ENCODE assay signal across 31 mouse cellular contexts in the genomic region with DNA sequence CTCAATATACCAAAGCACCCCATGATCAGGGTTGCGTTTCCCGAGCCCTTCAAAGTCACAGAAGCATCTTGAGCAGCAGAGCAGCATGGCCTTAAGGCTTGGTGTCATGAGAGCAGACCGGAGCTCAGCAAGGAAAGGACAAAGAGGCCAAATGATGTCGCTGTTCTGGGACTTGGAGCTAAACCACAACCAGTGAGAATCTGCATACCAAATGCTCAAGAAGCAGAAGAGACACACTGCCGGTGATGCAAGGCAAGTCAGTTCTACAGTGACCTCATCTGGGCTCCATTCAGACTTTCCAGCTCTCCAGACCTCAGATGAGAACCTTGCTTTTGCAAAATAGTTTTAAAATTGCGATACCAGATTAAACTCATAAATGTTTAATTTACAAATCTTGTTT. TPM values are rescaled to one million over a fixed set of nuclear protein-coding genes. Genes with fewer than 3 reads are reported as not detected.
DNase-seq lines count a peak whose midpoint lies in the region; ATAC-seq lines count a peak whose summit lies in the region.
"Had no signal": no experiment of that assay in that cellular context is flagged by ENCODE, and none has a peak within 500 bp of the region (broad histone marks: within the 10 kb centered on the region; RNA-seq: fewer than 3 reads in every experiment).

No protein-coding gene starts in this region.

- ATAC-seq in midbrain, embryonic 11.5 days (ENCODE audit: low FRiP score) = no peak
- no peak for ATAC-seq in midbrain, embryonic 14.5 days (ENCODE audit: low FRiP score, low TSS enrichment)
- peak; percentile 92 for ATAC-seq in granulocyte monocyte progenitor cell, adult 5-6 weeks (replicated peaks; ENCODE audit: poor library complexity, severe bottlenecking)
- no peak for ATAC-seq in inflammation-experienced regulatory T-cells, adult 6 months
- ATAC-seq in hindbrain, embryonic 11.5 days (ENCODE audit: low FRiP score) = no peak
- ATAC-seq in megakaryocyte-erythroid progenitor cell, adult 5-6 weeks (replicated peaks; ENCODE audit: low FRiP score, low TSS enrichment, poor library complexity, severe bottlenecking) = no peak
- ATAC-seq: forebrain, embryonic 16.5 days; hindbrain, embryonic 16.5 days; intestine, embryonic 15.5 days had no signal

- H3K27me3 ChIP-seq in midbrain, embryonic 11.5 days (ENCODE audit: control insufficient read depth, insufficient read depth, low read length) = no peaks in the 10 kb centered on the region
- H3K27me3 ChIP-seq in midbrain, embryonic 14.5 days (ENCODE audit: control insufficient read depth, insufficient read depth, low read length) = no peaks in the 10 kb centered on the region
- no peaks in the 10 kb centered on the region for H3K27me3 ChIP-seq in hindbrain, embryonic 11.5 days (ENCODE audit: control insufficient read depth, insufficient read depth, low read length)
- H3K27me3 ChIP-seq: heart, embryonic 13.5 days; intestine, embryonic 15.5 days; limb, embryonic 12.5 days; liver, embryonic 15.5 days; midbrain, embryonic 12.5 days had no signal

- peak; percentile 54 for DNase-seq in midbrain, embryonic 11.5 days (ENCODE audit: low spot score, missing footprints)
- DNase-seq in midbrain, embryonic 14.5 days = no peak
- peak; percentile 66 for DNase-seq in NIH3T3 (ENCODE audit: low read depth)
- no peak for DNase-seq in layer of hippocampus, postnatal 25 days (ENCODE audit: extremely low spot score in 1 of 2, low spot score in 1 of 2)
- DNase-seq in hindbrain, embryonic 11.5 days (ENCODE audit: low spot score) = no peak
- DNase-seq: adrenal gland, postnatal 14 days; cerebellum, adult 11-12 months; cerebellum, postnatal 10 days; gastrocnemius, adult 2 months; gastrocnemius, postnatal 36 days; heart, adult 2 months; heart, postnatal 10 days; kidney, adult 8-10 months; kidney, postnatal 10 days; layer of hippocampus, adult 9-11 months; lung, embryonic 14.5 days; right cerebral cortex, adult 18-20 months; spleen, adult 18-20 months; thymus, postnatal 14 days had no signal

- 74% methylated on average over 6 of the region's 6 CpGs for WGBS in midbrain, embryonic 11.5 days
- WGBS in midbrain, embryonic 14.5 days = 75% methylated on average over 6 of the region's 6 CpGs
- WGBS in hindbrain, embryonic 11.5 days = 74% methylated on average over 6 of the region's 6 CpGs

- no peak overlapping the region for H3K4me3 ChIP-seq in midbrain, embryonic 11.5 days (ENCODE audit: low read depth, low read length)
- no peak overlapping the region for H3K4me3 ChIP-seq in midbrain, embryonic 14.5 days (replicated peaks; ENCODE audit: low read depth, low read length)
- no peak overlapping the region for H3K4me3 ChIP-seq in hindbrain, embryonic 11.5 days (ENCODE audit: low read depth, low read length)
- H3K4me3 ChIP-seq: erythroblast, embryonic 14.5 days; gastrocnemius, adult 2 months; heart, adult 2 months; heart, embryonic 13.5 days; intestine, embryonic 15.5 days; limb, embryonic 12.5 days; liver, embryonic 15.5 days; midbrain, embryonic 12.5 days had no signal

- no peaks in the 10 kb centered on the region for H3K4me1 ChIP-seq in midbrain, embryonic 11.5 days (ENCODE audit: control insufficient read depth, insufficient read depth, low read length)
- H3K4me1 ChIP-seq in midbrain, embryonic 14.5 days (ENCODE audit: control insufficient read depth, insufficient read depth, low read length) = no peaks in the 10 kb centered on the region
- H3K4me1 ChIP-seq in hindbrain, embryonic 11.5 days (replicated peaks; ENCODE audit: control insufficient read depth, insufficient read depth, low read length) = no peaks in the 10 kb centered on the region
- H3K4me1 ChIP-seq: liver, embryonic 15.5 days; midbrain, embryonic 12.5 days had no signal

- H3K9me3 ChIP-seq in midbrain, embryonic 11.5 days (ENCODE audit: control insufficient read depth, low read length) = no peaks in the 10 kb centered on the region
- H3K9me3 ChIP-seq in midbrain, embryonic 14.5 days (ENCODE audit: control insufficient read depth, low read length) = no peaks in the 10 kb centered on the region
- no peaks in the 10 kb centered on the region for H3K9me3 ChIP-seq in hindbrain, embryonic 11.5 days (ENCODE audit: control insufficient read depth, low read length)
- H3K9me3 ChIP-seq: heart, embryonic 13.5 days; intestine, embryonic 15.5 days; limb, embryonic 12.5 days; liver, embryonic 15.5 days; midbrain, embryonic 12.5 days had no signal

- no peak overlapping the region for H3K27ac ChIP-seq in midbrain, embryonic 11.5 days (ENCODE audit: low read depth, low read length)
- no peak overlapping the region for H3K27ac ChIP-seq in midbrain, embryonic 14.5 days (replicated peaks; ENCODE audit: low read depth, low read length)
- H3K27ac ChIP-seq in hindbrain, embryonic 11.5 days (ENCODE audit: low read depth, low read length) = no peak overlapping the region
- H3K27ac ChIP-seq: gastrocnemius, adult 2 months; heart, adult 2 months; heart, embryonic 13.5 days; intestine, embryonic 15.5 days; limb, embryonic 12.5 days; liver, embryonic 15.5 days; macrophage; midbrain, embryonic 12.5 days had no signal

- H3K4me2 ChIP-seq in midbrain, embryonic 11.5 days = no peak overlapping the region
- no peak overlapping the region for H3K4me2 ChIP-seq in midbrain, embryonic 14.5 days (ENCODE audit: low read length)
- H3K4me2 ChIP-seq in hindbrain, embryonic 11.5 days (replicated peaks; ENCODE audit: low read depth, low read length) = no peak overlapping the region
- H3K4me2 ChIP-seq: heart, embryonic 13.5 days; intestine, embryonic 15.5 days; limb, embryonic 12.5 days; liver, embryonic 15.5 days; lung, embryonic 14.5 days; midbrain, embryonic 12.5 days had no signal

- no peak overlapping the region for H3K9ac ChIP-seq in midbrain, embryonic 11.5 days (ENCODE audit: low read length)
- no peak overlapping the region for H3K9ac ChIP-seq in midbrain, embryonic 14.5 days (replicated peaks; ENCODE audit: low read length)
- H3K9ac ChIP-seq in hindbrain, embryonic 11.5 days (ENCODE audit: low read depth, low read length) = no peak overlapping the region
- H3K9ac ChIP-seq: heart, embryonic 13.5 days; intestine, embryonic 15.5 days; limb, embryonic 12.5 days; liver, embryonic 15.5 days; lung, embryonic 14.5 days; midbrain, embryonic 12.5 days had no signal

- H3K36me3 ChIP-seq in midbrain, embryonic 11.5 days (ENCODE audit: control insufficient read depth, insufficient read depth, low read length) = no peaks in the 10 kb centered on the region
- no peaks in the 10 kb centered on the region for H3K36me3 ChIP-seq in midbrain, embryonic 14.5 days (ENCODE audit: control insufficient read depth, insufficient read depth, low read length)
- no peaks in the 10 kb centered on the region for H3K36me3 ChIP-seq in hindbrain, embryonic 11.5 days (ENCODE audit: control insufficient read depth, insufficient read depth, low read length)
- H3K36me3 ChIP-seq: heart, embryonic 13.5 days; intestine, embryonic 15.5 days; limb, embryonic 12.5 days; liver, embryonic 15.5 days; midbrain, embryonic 12.5 days had no signal

RNA-seq across cellular contexts. Expression of gene Spp1, which starts 38.6 kb away (rescaled TPM):
- polyA plus RNA-seq in midbrain, embryonic 11.5 days (2014; fragmentation: Nextera tagmentation; extraction: Ambion mirVana) = 6.8 and 8.2 TPM in 2 replicates
- 7.1 and 65.2 TPM in 2 replicates for polyA plus RNA-seq in midbrain, embryonic 14.5 days (2014; fragmentation: Nextera tagmentation; extraction: Ambion mirVana)
- 3.7 and 6.6 TPM in 2 replicates for total RNA-seq in granulocyte monocyte progenitor cell, adult 5-6 weeks (2014; fragmentation: Nextera tagmentation)
- total RNA-seq in granulocyte monocyte progenitor cell, adult 5-6 weeks (2017) = 2.3 and 14.9 TPM in 2 replicates
- 1 to 10 TPM; 2.0 to 3.6 TPM for total RNA-seq in layer of hippocampus, postnatal 25 days (2021)
- polyA plus RNA-seq in inflammation-experienced regulatory T-cells, adult 6 months (2017; shearing (Covaris generic)) = 1 to 10 TPM; 1.7 to 8.4 (median 2.4) TPM
- polyA plus RNA-seq in hindbrain, embryonic 11.5 days (2014; fragmentation: Nextera tagmentation; extraction: Ambion mirVana) = 19.4 and 19.5 TPM in 2 replicates
- total RNA-seq in megakaryocyte-erythroid progenitor cell, adult 5-6 weeks (2014; fragmentation: Nextera tagmentation) = not detected in 2 replicates
- 0.76 TPM in 1 of 2 replicates, not detected in the other for total RNA-seq in megakaryocyte-erythroid progenitor cell, adult 5-6 weeks (2017)
- polyA plus RNA-seq: erythroblast, embryonic 14.5 days had no signal

Comparison
In these comparisons a context has a peak if more than half of its experiments do, and no peak if none do; other contexts are left out.
1. DNase-seq: peak in midbrain, embryonic 11.5 days (single experiment) and NIH3T3 (single experiment); none in midbrain, embryonic 14.5 days (single experiment), layer of hippocampus, postnatal 25 days (0 of 2) and hindbrain, embryonic 11.5 days (single experiment).